Mouse (Mus musculus) lung, adult 2 months (tissue): Measurements from ENCODE around the gene Rps2. TPM values are rescaled to one million over a fixed set of nuclear protein-coding genes. Genes with fewer than 3 reads are reported as not detected.

ENCODE experiments used
- DNase-seq: peaks from one replicate; pipeline ENCODE4 v3.0.0; 2022
- H3K4me1 ChIP-seq: fragments of 200-500 bp; 2 replicates; pipeline ENCODE4 v1.6.1; 2011; ENCODE audit warnings: low read length; ENCODE audit not compliant: control insufficient read depth, insufficient read depth
- H3K4me3 ChIP-seq: fragments of 200-500 bp; replicated peaks from 2 replicates; pipeline ENCODE3; 2011; ENCODE audit warnings: low read depth, mild to moderate bottlenecking, control low read depth, low read length; ENCODE audit errors: extremely low read depth
- CTCF ChIP-seq: fragments of 200-500 bp; IDR thresholded peaks from 2 replicates; pipeline ENCODE4 v1.5.1; 2011; ENCODE audit warnings: mild to moderate bottlenecking, low read length, control low read depth; ENCODE audit not compliant: insufficient read depth
- POLR2A ChIP-seq: fragments of 200-500 bp; IDR thresholded peaks from 2 replicates; pipeline ENCODE4 v1.6.1; 2011; ENCODE audit warnings: low read depth, mild to moderate bottlenecking, control low read depth, low read length, borderline replicate concordance; ENCODE audit errors: extremely low read depth
- WGBS: fragments of 180-500 bp; shearing (Covaris S2); methylation state at CpG from one replicate; pipeline ENCODE4 v1.1.7; 2018; 5-methylcytosine and 5-hydroxymethylcytosine counted together
- polyA plus RNA-seq: library from polyadenylated mRNA; depleted of rRNA; stranded (reverse); fragments of >200 nt; gene quantifications from 2 replicates; pipeline ENCODE4 v1.2.3, GENCODE M21; 2012

The Rps2 gene
- polyA plus RNA-seq, 1 experiment: 2,135 TPM

- Histone ChIP-seq H3K4me3 (no peak overlapping the region), H3K4me1 (peaks cover 4% of the 10 kb centered on the region; the same call in 1 of the 2 replicates)
- DNase-seq: no peak
- TF ChIP-seq POLR2A: no peak
- no peak for TF ChIP-seq CTCF
- 66% methylated on average over 17 of the region's 17 CpGs for WGBS
Measured at GRCm38 (mm10) chr17:24728184-24728583, 10.3 kb downstream of the Rps2 start.

GRCm38 (mm10) chr17:24729067-24729466 is 11.2 kb downstream of the Rps2 start:
- DNase-seq: no peak
- TF ChIP-seq POLR2A (no peak), CTCF (no peak)
- 50% methylated on average over 6 of the region's 6 CpGs for WGBS
- no peak overlapping the region for H3K4me3 ChIP-seq
- no peaks in the 10 kb centered on the region for H3K4me1 ChIP-seq

- no peak for DNase-seq
- H3K4me1 ChIP-seq: no peaks in the 10 kb centered on the region
- 78% methylated on average over 14 of the region's 14 CpGs for WGBS
- H3K4me3 ChIP-seq: no peak overlapping the region
- TF ChIP-seq POLR2A: no peak
- TF ChIP-seq CTCF: no peak
Measured at GRCm38 (mm10) chr17:24730787-24731186, 12.9 kb downstream of the Rps2 start.

- 79% methylated on average over 12 of the region's 12 CpGs for WGBS
- no peak for TF ChIP-seq CTCF
- TF ChIP-seq POLR2A: no peak
- DNase-seq: no peak
Measured at GRCm38 (mm10) chr17:24732233-24732935, 14.5 kb downstream of the Rps2 start.

GRCm38 (mm10) chr17:24733434-24734050 is 15.6 kb downstream of the Rps2 start:
- Histone ChIP-seq H3K4me1 (peaks cover 5% of the 10 kb centered on the region; the same call in 1 of the 2 replicates), H3K4me3 (no peak overlapping the region)
- TF ChIP-seq POLR2A (no peak), CTCF (no peak)
- WGBS: 83% methylated on average over 21 of the region's 21 CpGs
- no peak for DNase-seq

More at GRCm38 (mm10) chr17:24732233-24732935, 14.5 kb downstream of the Rps2 start:
- peaks cover 3% of the 10 kb centered on the region; the same call in 1 of the 2 replicates for H3K4me1 ChIP-seq
- H3K4me3 ChIP-seq: no peak overlapping the region

GRCm38 (mm10) chr17:24734513-24734912 is 16.6 kb downstream of the Rps2 start:
- TF ChIP-seq CTCF (no peak), POLR2A (no peak)
- Histone ChIP-seq H3K4me3 (no peak overlapping the region), H3K4me1 (peaks cover 5% of the 10 kb centered on the region; the same call in 1 of the 2 replicates)
- no peak for DNase-seq
- 92% methylated on average over 1 of the region's 1 CpGs for WGBS

- TF ChIP-seq CTCF: no peak
- TF ChIP-seq POLR2A: no peak
- peaks cover 5% of the 10 kb centered on the region; the same call in 1 of the 2 replicates for H3K4me1 ChIP-seq
- WGBS: 84% methylated on average over 7 of the region's 7 CpGs
Measured at GRCm38 (mm10) chr17:24735446-24735845, 17.5 kb downstream of the Rps2 start.

GRCm38 (mm10) chr17:24736330-24737051 is 18.6 kb downstream of the Rps2 start, which contains the start of gene Msrb1:
Gene Msrb1, plus strand, starts transcription at chr17:24736642.
- Histone ChIP-seq H3K4me1 (peaks cover 5% of the 10 kb centered on the region; the same call in 1 of the 2 replicates), H3K4me3 (peak within 1 kb of the TSS; percentile 81)
- DNase-seq: peak; percentile 93
- under 1% methylated on average over 29 of the region's 29 CpGs for WGBS
- peak; percentile 93; the same call in 1 of the 2 replicates for TF ChIP-seq POLR2A
- no peak for TF ChIP-seq CTCF

More at GRCm38 (mm10) chr17:24735446-24735845, 17.5 kb downstream of the Rps2 start:
- DNase-seq: no peak
- H3K4me3 ChIP-seq: no peak overlapping the region

- no peak for DNase-seq
- 15% methylated on average over 8 of the region's 8 CpGs for WGBS
- Histone ChIP-seq H3K4me3 (peak overlapping the region; percentile 81), H3K4me1 (peaks cover 5% of the 10 kb centered on the region; the same call in 1 of the 2 replicates)
- TF ChIP-seq CTCF: no peak
- no peak for TF ChIP-seq POLR2A
Measured at GRCm38 (mm10) chr17:24737135-24737810, 19.4 kb downstream of the Rps2 start.
